Mouse (Mus musculus): ENCODE measurements around the gene Hand2. TPM values are rescaled to one million over a fixed set of nuclear protein-coding genes. Genes with fewer than 3 reads are reported as not detected.

Gene Hand2
- polyA plus RNA-seq, 1 experiment from 2014 or later: 0.69 TPM

DNA sequence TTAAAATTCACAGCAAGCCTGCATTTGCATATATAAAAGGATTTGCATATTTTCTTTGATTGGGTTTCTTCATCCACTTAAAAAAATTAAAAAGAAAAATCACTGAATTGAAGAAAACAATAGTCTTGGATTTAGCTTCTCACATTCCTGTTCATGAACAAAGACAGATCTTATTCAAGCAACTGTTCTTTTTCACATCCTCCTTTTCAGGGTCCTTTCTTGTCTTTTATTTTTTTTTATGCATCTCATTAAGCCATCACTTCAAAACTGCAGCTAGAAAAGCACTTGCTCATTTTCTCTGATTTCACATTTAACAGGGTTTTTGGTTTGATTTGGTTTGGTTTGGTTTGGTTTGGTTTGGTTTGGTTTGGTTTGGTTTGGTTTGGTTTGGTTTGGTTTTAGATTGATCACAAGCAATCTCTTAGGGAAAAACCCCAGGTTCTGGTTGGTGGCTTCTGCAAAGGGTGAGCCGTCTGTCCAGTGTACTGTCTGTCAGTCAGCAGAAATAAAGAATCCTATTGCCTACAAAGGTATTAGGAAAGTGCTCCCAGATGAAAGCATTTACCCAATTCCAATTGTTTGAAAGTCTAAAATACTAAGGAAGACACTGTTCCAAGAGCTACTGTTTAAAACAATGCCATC is 10.8 kb upstream of the Hand2 start:
- Histone ChIP-seq H3K9me3 (ENCODE audit: low read length) (0 out of 2 replicates have a peak, but pooled peaks cover under 1% of the 10 kb centered on the region), H3K4me3 (ENCODE audit: low read depth, low read length) (no peak overlapping the region), H3K27me3 (ENCODE audit: insufficient read depth, low read length) (peaks cover 35% of the 10 kb centered on the region), H3K4me1 (ENCODE audit: insufficient read depth) (no peaks in the 10 kb centered on the region), H3K4me2 (ENCODE audit: low read depth, low read length) (no peak overlapping the region), H3K27ac (ENCODE audit: low read depth) (no peak overlapping the region), H3K9ac (replicated peaks) (no peak overlapping the region), H3K36me3 (replicated peaks; ENCODE audit: insufficient read depth, low read length) (no peaks in the 10 kb centered on the region)
- no peak for DNase-seq
- 45% methylated on average over 1 of the region's 1 CpGs for WGBS (ENCODE audit: insufficient replicate concordance)
- TF ChIP-seq CTCF (IDR thresholded peaks at IDR 0.05; ENCODE audit: low read depth) (no peak), EP300 (IDR thresholded peaks at IDR 0.05; ENCODE audit: low read depth) (no peak)
- no peak for ATAC-seq

GRCm38 (mm10) chr8:57312031-57312981 is 8.5 kb upstream of the Hand2 start:
- WGBS (ENCODE audit: insufficient replicate concordance): 1% methylated on average over 30 of the region's 30 CpGs
- no peaks in the 10 kb centered on the region for H3K36me3 ChIP-seq (replicated peaks; ENCODE audit: insufficient read depth, low read length)
- no peaks in the 10 kb centered on the region for H3K9me3 ChIP-seq (ENCODE audit: low read length)
- H3K27ac ChIP-seq (ENCODE audit: low read depth): no peak overlapping the region
- H3K9ac ChIP-seq (replicated peaks): 0 out of 2 replicates have a peak overlapping the region, but pooled peaks have one; percentile 16
- TF ChIP-seq EP300 (IDR thresholded peaks at IDR 0.05; ENCODE audit: low read depth) (no peak), CTCF (IDR thresholded peaks at IDR 0.05; ENCODE audit: low read depth) (no peak)
- H3K4me1 ChIP-seq (ENCODE audit: insufficient read depth): no peaks in the 10 kb centered on the region
- DNase-seq (no peak), ATAC-seq (no peak)
- peaks cover 51% of the 10 kb centered on the region for H3K27me3 ChIP-seq (ENCODE audit: insufficient read depth, low read length)
- no peak overlapping the region for H3K4me3 ChIP-seq (ENCODE audit: low read depth, low read length)
- peak overlapping the region; percentile 38 for H3K4me2 ChIP-seq (ENCODE audit: low read depth, low read length)

DNA sequence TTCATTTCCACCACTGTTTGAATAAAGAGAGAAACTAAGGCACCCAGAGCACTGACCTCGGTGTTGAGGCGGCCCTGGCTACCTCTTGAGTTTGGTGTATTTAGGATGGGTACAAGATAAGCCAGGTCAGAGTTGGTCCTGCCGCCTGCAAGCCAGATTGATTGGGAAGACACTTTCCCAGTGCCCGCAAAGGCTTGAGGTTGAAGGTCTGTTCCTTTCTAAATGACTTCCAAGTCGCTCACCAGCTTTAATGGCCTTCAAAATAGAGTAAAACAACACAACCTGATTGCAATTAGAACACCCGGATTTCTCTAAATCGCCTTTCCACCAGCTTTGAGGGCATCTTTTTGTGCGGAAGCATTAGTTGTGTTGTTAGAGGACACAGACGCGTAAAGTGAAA is 7.2 kb upstream of the Hand2 start:
- Histone ChIP-seq H3K9me3 (ENCODE audit: low read length) (no peaks in the 10 kb centered on the region), H3K9ac (replicated peaks) (no peak overlapping the region), H3K4me3 (ENCODE audit: low read depth, low read length) (no peak overlapping the region), H3K4me1 (ENCODE audit: insufficient read depth) (no peaks in the 10 kb centered on the region), H3K4me2 (ENCODE audit: low read depth, low read length) (no peak overlapping the region), H3K27me3 (ENCODE audit: insufficient read depth, low read length) (peaks cover 59% of the 10 kb centered on the region), H3K27ac (ENCODE audit: low read depth) (no peak overlapping the region), H3K36me3 (replicated peaks; ENCODE audit: insufficient read depth, low read length) (no peaks in the 10 kb centered on the region)
- DNase-seq (no peak), ATAC-seq (no peak)
- WGBS (ENCODE audit: insufficient replicate concordance): 19% methylated on average over 10 of the region's 10 CpGs
- TF ChIP-seq EP300 (IDR thresholded peaks at IDR 0.05; ENCODE audit: low read depth) (no peak), CTCF (IDR thresholded peaks at IDR 0.05; ENCODE audit: low read depth) (no peak)

DNA sequence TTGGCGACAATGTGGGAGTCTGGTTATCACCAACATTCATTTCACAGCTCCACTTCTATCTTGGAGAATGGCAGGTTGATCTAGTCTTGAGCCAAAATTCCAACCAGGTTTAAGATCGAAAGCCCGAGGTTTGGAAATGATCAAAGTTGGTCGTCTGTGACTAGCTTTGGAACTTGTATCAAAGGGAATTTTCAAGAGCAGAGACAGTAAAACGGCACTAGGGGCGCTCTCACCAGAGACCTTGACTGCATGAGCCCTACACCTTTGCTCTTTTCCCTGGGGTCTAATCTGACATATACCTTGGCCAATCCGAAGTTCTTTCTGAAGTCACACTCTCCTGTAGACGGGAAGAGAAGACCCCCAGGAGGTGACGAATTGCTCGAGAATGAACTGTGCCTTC is 6.6 kb upstream of the Hand2 start:
- Histone ChIP-seq H3K4me1 (ENCODE audit: insufficient read depth) (no peaks in the 10 kb centered on the region), H3K4me2 (ENCODE audit: low read depth, low read length) (no peak overlapping the region), H3K36me3 (replicated peaks; ENCODE audit: insufficient read depth, low read length) (no peaks in the 10 kb centered on the region), H3K9me3 (ENCODE audit: low read length) (no peaks in the 10 kb centered on the region), H3K4me3 (ENCODE audit: low read depth, low read length) (no peak overlapping the region), H3K9ac (replicated peaks) (no peak overlapping the region), H3K27ac (ENCODE audit: low read depth) (no peak overlapping the region), H3K27me3 (ENCODE audit: insufficient read depth, low read length) (peaks cover 66% of the 10 kb centered on the region)
- DNase-seq (no peak), ATAC-seq (no peak)
- TF ChIP-seq EP300 (IDR thresholded peaks at IDR 0.05; ENCODE audit: low read depth) (no peak), CTCF (IDR thresholded peaks at IDR 0.05; ENCODE audit: low read depth) (peak; percentile 37)
- 2% methylated on average over 10 of the region's 10 CpGs for WGBS (ENCODE audit: insufficient replicate concordance)

GRCm38 (mm10) chr8:57315471-57315870 is 5.3 kb upstream of the Hand2 start:
- peak overlapping the region; percentile 49; the same call in 1 of the 2 replicates for H3K27ac ChIP-seq (ENCODE audit: low read depth)
- no peak for TF ChIP-seq CTCF (IDR thresholded peaks at IDR 0.05; ENCODE audit: low read depth)
- TF ChIP-seq EP300 (IDR thresholded peaks at IDR 0.05; ENCODE audit: low read depth): no peak
- H3K27me3 ChIP-seq (ENCODE audit: insufficient read depth, low read length): peaks cover 73% of the 10 kb centered on the region
- no peak overlapping the region for H3K4me3 ChIP-seq (ENCODE audit: low read depth, low read length)
- no peak overlapping the region for H3K9ac ChIP-seq (replicated peaks)
- H3K4me2 ChIP-seq (ENCODE audit: low read depth, low read length): no peak overlapping the region
- no peaks in the 10 kb centered on the region for H3K4me1 ChIP-seq (ENCODE audit: insufficient read depth)
- DNase-seq (no peak), ATAC-seq (no peak)
- no peaks in the 10 kb centered on the region for H3K9me3 ChIP-seq (ENCODE audit: low read length)
- 18% methylated on average over 3 of the region's 3 CpGs for WGBS (ENCODE audit: insufficient replicate concordance)
- no peaks in the 10 kb centered on the region for H3K36me3 ChIP-seq (replicated peaks; ENCODE audit: insufficient read depth, low read length)

GRCm38 (mm10) chr8:57317107-57317506 is 3.7 kb upstream of the Hand2 start:
- no peak overlapping the region for H3K27ac ChIP-seq (ENCODE audit: low read depth)
- no peaks in the 10 kb centered on the region for H3K36me3 ChIP-seq (replicated peaks; ENCODE audit: insufficient read depth, low read length)
- no peak for TF ChIP-seq CTCF (IDR thresholded peaks at IDR 0.05; ENCODE audit: low read depth)
- no peak for TF ChIP-seq EP300 (IDR thresholded peaks at IDR 0.05; ENCODE audit: low read depth)
- ATAC-seq (no peak), DNase-seq (no peak)
- peaks cover 80% of the 10 kb centered on the region for H3K27me3 ChIP-seq (ENCODE audit: insufficient read depth, low read length)
- H3K4me3 ChIP-seq (ENCODE audit: low read depth, low read length): no peak overlapping the region
- H3K4me2 ChIP-seq (ENCODE audit: low read depth, low read length): no peak overlapping the region
- H3K9me3 ChIP-seq (ENCODE audit: low read length): no peaks in the 10 kb centered on the region
- peaks cover 3% of the 10 kb centered on the region; the same call in 1 of the 2 replicates for H3K4me1 ChIP-seq (ENCODE audit: insufficient read depth)
- no peak overlapping the region for H3K9ac ChIP-seq (replicated peaks)

Data from liver, postnatal 0 days (tissue).